27 mouse cellular contexts compared by ENCODE assay signal in genomic region chr11:5611918-5612317, GRCm38 (mm10). TPM values are rescaled to one million over a fixed set of nuclear protein-coding genes. Genes with fewer than 3 reads are reported as not detected.
"Had no signal": no experiment of that assay in that cellular context is flagged by ENCODE, and none has a peak within 500 bp of the region (broad histone marks: within the 10 kb centered on the region; RNA-seq: fewer than 3 reads in every experiment).

No protein-coding gene starts in this region.

RNA-seq across cellular contexts. Expression of gene Ankrd36, which starts 42.4 kb away (rescaled TPM):
- total RNA-seq: left cerebral cortex, adult 18-20 months; left cerebral cortex, adult 2 months; left cerebral cortex, adult 8-10 months; left cerebral cortex, postnatal 10 days; left cerebral cortex, postnatal 14 days; left cerebral cortex, postnatal 25 days; left cerebral cortex, postnatal 36 days; left cerebral cortex, postnatal 4 days; liver, adult 2 months; megakaryocyte progenitor cell, adult 5-6 weeks; megakaryocyte, adult 5-6 weeks; midbrain, postnatal 0 days had no signal
- polyA plus RNA-seq: limb, embryonic 10.5 days; limb, embryonic 11.5 days; limb, embryonic 12.5 days; limb, embryonic 15.5 days; liver, adult 2 months; lung, adult 2 months; lung, embryonic 14.5 days; lung, postnatal 0 days; macrophage; midbrain, embryonic 11.5 days; midbrain, embryonic 13.5 days; midbrain, embryonic 14.5 days; midbrain, embryonic 16.5 days; myocyte; neural tube, embryonic 11.5 days; neural tube, embryonic 12.5 days had no signal
